Mouse (Mus musculus) adrenal gland, postnatal 36 days (tissue): ENCODE results near the gene Rftn1. TPM values are rescaled to one million over a fixed set of nuclear protein-coding genes. Genes with fewer than 3 reads are reported as not detected.
A peak's percentile ranks its signal among the peaks of the same experiment; 100 is the strongest.
"Not testable (repeated sequence)": the region's sequence is repeated elsewhere in the genome, so short reads cannot be mapped to it uniquely, and the experiment has no call there.

Experiments
- DNase-seq, 2 experiments: peaks; one replicate each; pipeline ENCODE4 v3.0.0; 2021; ENCODE audit warnings: mixed read lengths in 1 of 2
- total RNA-seq, 2 experiments: library from RNA; stranded (reverse); gene quantifications; 2 replicates each; pipeline ENCODE4 v1.2.3; 2021

The Rftn1 gene
- total RNA-seq, 2 experiments from 2014 or later, result 7.3 to 9.9 TPM

DNA sequence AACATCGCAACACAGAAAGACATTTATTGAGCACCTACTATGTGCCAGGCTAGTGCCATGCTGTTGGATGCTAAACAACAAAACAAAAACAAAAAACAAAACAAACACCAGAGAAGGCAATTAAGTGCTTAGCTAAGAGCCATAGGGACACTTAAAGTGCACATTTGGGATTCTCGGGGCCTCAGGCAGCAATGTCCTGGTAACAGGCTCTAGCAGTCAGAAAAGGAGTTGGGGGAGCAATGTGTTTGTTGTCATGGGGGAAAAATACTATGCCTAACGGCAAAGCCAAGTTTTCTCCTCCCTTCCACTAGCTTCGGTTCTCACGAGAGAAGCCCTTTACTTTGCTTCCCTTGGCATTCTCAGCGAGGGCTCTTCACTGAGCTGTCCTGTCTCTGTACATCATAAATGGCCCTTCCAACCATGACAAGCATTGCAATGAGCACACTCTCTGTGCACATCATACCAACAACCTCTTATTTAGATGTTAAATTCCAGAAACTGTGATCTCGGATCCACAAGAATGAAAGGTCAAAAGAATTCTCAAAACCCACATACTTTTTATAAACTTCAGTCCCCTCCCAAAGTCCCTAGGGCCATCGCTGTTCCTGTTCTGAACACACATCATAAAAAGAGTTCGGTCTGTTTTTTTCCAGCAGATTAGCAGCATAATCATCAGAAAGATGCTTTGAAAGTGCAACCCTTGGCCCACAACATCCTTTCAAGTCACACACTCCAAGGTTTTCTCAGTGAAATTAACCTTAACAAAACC, 63.2 kb downstream of the Rftn1 start:
- DNase-seq, result no peak

DNA sequence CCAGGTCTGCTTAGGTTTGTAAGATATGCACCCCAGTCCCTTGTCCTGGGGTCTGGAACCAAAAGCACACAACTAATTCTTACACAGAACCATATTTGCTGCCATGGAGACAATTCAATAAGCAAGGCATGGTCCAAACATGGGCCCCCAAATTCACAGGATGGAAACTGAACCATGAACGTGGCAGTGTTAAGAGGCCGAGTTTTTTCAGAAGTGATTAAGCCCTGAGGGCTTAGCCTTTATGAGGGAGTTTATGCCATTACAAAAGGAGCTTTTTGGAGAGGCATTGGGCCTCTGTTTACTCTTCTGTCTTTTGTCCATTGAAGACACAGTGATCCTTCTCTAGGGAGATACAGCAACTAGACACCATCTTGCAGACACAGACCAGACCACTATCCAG, 63.9 kb downstream of the Rftn1 start:
- DNase-seq, result no peak

DNA sequence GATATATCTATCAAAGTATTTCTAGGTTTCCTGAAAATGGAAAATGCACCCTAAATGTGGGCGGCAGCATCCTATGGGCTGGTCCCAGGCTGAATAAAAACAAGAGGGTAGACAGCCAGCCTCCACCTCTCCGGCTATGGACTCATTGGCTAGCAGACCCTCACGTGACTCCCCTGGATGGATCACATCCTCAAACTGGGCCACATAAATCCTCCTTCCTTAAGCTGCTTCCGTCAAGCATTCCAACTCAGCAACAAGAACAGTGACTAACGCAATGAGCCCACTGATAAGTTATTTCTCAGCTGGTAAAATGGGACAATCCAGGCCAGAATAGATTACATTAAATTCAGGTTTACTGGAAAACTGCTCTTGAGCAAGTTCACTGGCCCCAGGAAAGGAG, 64.6 kb downstream of the Rftn1 start:
- DNase-seq, result no peak

GRCm38 (mm10) chr17:50125245-50125798, 65.2 kb downstream of the Rftn1 start:
- no peak for DNase-seq

DNA sequence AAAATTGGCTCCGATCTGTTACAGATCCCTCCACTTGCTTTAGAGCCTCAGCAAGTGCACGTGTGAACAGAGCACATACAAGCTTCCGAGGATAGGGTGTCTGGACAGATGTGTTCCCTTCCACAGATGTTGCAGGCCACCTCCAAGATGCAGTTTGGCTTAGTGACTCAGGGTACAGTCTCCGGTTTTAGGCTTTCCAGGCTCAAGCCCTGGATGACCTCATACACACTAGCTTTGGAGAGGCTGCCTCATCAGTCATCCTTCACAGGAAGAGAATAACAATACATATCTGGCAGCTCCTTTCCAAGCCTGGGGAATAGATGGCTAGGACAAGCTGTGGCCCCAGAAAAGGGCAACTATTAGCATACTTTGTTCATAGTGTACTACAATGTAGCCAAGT, 65.8 kb downstream of the Rftn1 start:
- DNase-seq, result no peak

DNA sequence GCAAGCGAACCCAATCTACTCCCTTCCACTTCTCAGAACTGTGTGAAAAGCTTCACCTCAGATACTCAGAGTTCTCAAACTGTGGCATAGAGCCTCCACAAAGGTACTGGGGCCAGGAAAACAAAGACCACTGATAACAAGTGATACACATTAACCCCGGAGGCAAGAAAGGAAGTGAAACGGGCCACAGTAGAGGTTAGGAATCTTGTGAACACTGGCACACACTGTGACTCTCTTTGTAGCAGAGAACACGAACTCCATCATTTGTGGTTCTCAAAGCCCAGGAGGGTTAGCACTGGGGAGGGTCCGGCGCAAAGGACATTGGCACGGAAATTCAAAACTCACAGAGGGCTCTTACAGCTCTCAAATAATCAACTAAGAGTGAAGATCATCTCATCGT, 67.9 kb downstream of the Rftn1 start:
- no peak for DNase-seq

DNA sequence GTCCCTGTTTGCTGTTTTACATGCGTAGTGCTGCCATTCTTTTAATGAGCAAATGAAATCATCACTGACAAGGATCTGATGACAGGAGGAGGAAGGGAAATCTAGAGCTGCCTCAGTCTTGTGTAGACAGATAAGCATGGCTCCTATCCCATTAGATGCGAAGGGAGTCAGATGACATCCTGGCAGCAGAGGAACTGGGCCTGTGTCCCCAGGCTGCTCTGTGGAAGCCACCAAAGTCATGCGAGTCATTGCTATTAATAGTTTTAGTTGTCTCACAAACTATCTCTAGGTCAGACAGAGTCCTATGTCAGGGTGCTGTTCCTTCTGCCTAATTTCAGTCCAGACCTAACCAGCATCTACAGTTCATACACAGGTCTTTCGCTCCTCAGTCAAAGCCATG, 70.4 kb downstream of the Rftn1 start:
- no peak for DNase-seq

DNA sequence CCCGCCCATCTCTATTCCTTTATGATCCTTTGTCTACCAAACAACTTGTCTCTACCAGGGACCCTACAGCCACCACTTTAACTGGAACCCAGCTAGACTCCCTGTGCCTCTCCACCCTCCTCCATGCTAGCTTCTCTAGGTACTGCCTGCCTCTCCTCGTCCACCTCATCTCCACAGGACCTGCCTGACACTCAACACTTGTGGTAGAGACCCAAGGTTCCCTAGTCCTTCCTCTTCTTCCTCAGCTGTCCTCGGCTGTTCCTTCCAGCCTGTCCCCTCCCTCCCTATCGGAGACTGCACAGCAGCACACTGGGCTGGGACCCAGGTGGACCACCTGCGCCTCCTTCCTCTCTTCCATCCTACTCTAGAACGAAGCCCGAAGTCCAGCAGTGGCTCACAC, 73.0 kb downstream of the Rftn1 start:
- DNase-seq, result no peak

DNA sequence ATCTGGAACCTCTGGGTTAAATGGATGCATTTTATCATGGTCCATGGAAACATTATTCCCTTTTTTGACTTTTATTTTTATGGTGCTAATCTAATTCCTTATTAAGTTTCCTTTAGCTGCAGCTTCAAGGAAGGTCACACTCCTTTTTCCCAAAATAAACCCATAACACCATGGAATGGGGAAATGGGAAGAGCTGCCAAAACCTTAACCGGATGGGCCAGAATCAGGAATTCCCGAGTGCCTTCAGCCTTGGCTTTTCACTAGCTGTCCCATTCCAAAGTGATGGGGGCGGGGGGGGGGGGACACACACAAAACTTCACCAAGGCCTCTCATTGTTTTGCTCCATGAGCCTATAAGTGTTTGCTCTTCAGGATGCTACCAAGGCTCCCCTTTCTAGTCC, 73.5 kb downstream of the Rftn1 start:
- DNase-seq, result peak in 1 of 2 experiments; percentile 23

DNA sequence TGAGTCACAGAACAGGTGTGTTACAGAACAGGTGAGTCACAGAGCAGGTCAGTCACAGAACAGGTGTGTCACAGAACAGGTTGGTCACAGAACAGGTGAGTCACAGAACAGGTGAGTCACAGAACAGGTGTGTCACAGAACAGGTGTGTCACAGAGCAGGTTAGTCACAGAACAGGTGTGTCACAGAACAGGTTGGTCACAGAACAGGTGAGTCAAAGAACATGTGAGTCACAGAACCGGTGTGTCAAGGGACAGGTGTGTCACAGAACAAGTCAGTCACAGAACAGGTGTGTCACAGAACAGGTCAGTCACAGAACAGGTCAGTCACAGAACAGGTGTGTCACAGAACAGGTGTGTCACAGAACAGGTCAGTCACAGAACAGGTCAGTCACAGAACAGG, 74.1 kb downstream of the Rftn1 start:
- DNase-seq, result not testable (repeated sequence)

- not testable (repeated sequence) for DNase-seq
Observed at GRCm38 (mm10) chr17:50115716-50116115, 74.8 kb downstream of the Rftn1 start.

GRCm38 (mm10) chr17:50114659-50115058, 75.8 kb downstream of the Rftn1 start:
- no peak for DNase-seq

GRCm38 (mm10) chr17:50110650-50111415, 79.6 kb downstream of the Rftn1 start:
- no peak for DNase-seq

GRCm38 (mm10) chr17:50106811-50107210, 83.7 kb downstream of the Rftn1 start:
- no peak for DNase-seq

- no peak for DNase-seq
Observed at GRCm38 (mm10) chr17:50104131-50104530, 86.3 kb downstream of the Rftn1 start.

GRCm38 (mm10) chr17:50101416-50101815, 89.1 kb downstream of the Rftn1 start:
- no peak for DNase-seq

- DNase-seq, result no peak
Observed at GRCm38 (mm10) chr17:50100070-50100469, 90.4 kb downstream of the Rftn1 start.

DNA sequence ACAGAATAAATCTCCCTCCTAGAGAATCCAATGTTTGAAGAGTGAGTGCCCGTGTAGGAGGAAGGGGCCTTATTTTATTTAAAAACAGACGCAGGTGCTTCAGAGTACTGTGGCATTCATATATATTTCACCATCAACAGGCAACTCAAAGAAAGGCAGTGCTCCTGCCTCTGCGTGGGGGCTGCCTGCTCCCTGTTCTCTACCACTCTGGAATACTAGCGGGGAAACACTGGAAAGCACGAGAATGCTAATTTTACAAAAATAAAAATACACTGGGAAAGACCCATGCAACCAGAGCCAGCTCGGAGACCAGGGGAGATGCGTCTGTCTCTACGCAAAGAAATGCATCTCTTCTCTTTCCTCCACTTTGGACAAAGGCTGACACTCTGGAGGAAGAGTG, 91.1 kb downstream of the Rftn1 start:
- DNase-seq, result no peak

- DNase-seq, result no peak
Observed at GRCm38 (mm10) chr17:50098297-50098696, 92.2 kb downstream of the Rftn1 start.

GRCm38 (mm10) chr17:50097831-50098230, 92.6 kb downstream of the Rftn1 start:
- no peak for DNase-seq

DNA sequence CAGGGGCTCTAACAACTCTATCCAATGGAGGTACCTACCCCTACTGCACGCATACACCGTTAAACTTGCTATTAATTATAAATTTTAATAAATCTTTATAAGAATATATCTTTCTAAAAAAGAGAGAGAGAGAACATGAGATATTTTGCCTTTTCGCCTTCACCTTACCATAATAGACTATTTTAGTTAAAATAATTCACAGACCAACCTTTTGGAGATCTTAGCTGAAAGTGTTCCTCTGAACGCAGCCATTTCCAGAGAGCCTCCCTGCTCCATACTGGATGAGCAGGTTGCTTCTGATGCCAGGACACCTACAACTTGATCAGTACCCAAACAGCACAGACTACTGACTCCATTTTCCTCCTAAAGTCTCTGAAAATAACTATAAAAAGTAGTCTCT, 94.2 kb downstream of the Rftn1 start:
- no peak for DNase-seq

- DNase-seq, result no peak
Observed at GRCm38 (mm10) chr17:50094596-50094995, 95.9 kb downstream of the Rftn1 start.

DNA sequence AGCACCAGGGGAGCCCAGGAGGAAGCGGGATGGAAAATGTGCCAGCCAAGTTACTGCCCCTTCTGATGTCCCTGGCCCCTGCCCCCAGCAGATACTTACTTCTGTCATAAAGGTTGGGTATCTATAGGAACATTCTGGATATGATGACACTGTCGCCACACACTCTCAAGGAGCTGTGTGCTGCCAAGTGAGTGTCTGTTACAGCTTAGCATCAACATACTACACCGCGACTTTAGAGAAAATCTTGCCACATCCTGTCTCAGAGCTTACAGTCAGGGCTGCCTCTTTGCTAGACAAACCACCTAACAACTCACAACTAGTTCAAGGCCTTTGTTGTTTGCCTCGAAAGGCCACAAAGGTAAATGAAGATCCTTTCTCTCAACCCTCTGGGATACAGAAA, 96.4 kb downstream of the Rftn1 start:
- no peak for DNase-seq
